Mouse (Mus musculus): Measurements from ENCODE around the gene Krtap7-1.

The Krtap7-1 gene

GRCm38 (mm10) chr16:89508223-89508622 lies at the start of gene Krtap7-1:
Krtap7-1 (minus strand) TSS chr16:89508323.
- no peak for DNase-seq

- DNase-seq, result no peak
These were observed 42.2 kb upstream of the Krtap7-1 start for GRCm38 (mm10) chr16:89550298-89550697.

GRCm38 (mm10) chr16:89538031-89538484 lies 29.9 kb upstream of the Krtap7-1 start:
- no peak for DNase-seq

- DNase-seq, result no peak
These were observed 29.2 kb upstream of the Krtap7-1 start for GRCm38 (mm10) chr16:89537349-89537748.

GRCm38 (mm10) chr16:89530547-89530946 lies 22.4 kb upstream of the Krtap7-1 start:
- DNase-seq, result no peak

GRCm38 (mm10) chr16:89529846-89530245 lies 21.7 kb upstream of the Krtap7-1 start:
- DNase-seq, result no peak

GRCm38 (mm10) chr16:89528380-89528779 lies 20.3 kb upstream of the Krtap7-1 start:
- DNase-seq, result no peak

GRCm38 (mm10) chr16:89520996-89521395 lies 12.9 kb upstream of the Krtap7-1 start:
- DNase-seq, result peak; percentile 62

GRCm38 (mm10) chr16:89520555-89520954 lies 12.4 kb upstream of the Krtap7-1 start:
- no peak for DNase-seq

GRCm38 (mm10) chr16:89520091-89520490 lies 12.0 kb upstream of the Krtap7-1 start:
- DNase-seq, result no peak

- DNase-seq, result peak; percentile 41
These were observed 9.5 kb upstream of the Krtap7-1 start for GRCm38 (mm10) chr16:89517635-89518034.

- DNase-seq, result no peak
These were observed 5.3 kb upstream of the Krtap7-1 start for GRCm38 (mm10) chr16:89513431-89513830.

GRCm38 (mm10) chr16:89503571-89503970 lies 4.6 kb downstream of the Krtap7-1 start:
- no peak for DNase-seq

- DNase-seq, result no peak
These were observed 6.3 kb downstream of the Krtap7-1 start for GRCm38 (mm10) chr16:89501870-89502269.

- DNase-seq, result no peak
These were observed 11.1 kb downstream of the Krtap7-1 start for GRCm38 (mm10) chr16:89497002-89497401.

GRCm38 (mm10) chr16:89495394-89496153 lies 12.5 kb downstream of the Krtap7-1 start:
- no peak for DNase-seq

- no peak for DNase-seq
These were observed 20.3 kb downstream of the Krtap7-1 start, which contains the start of gene Krtap8-1 for GRCm38 (mm10) chr16:89487852-89488251. Krtap8-1 (minus strand) TSS chr16:89487952.

GRCm38 (mm10) chr16:89477679-89478314 lies 30.3 kb downstream of the Krtap7-1 start:
- DNase-seq, result no peak

- no peak for DNase-seq
These were observed 46.9 kb downstream of the Krtap7-1 start for GRCm38 (mm10) chr16:89461189-89461588.

All from lung, postnatal 36 days (tissue).